Mouse (Mus musculus) midbrain, embryonic 12.5 days (tissue): ENCODE measurements at regions not wholly inside any gene's neighbourhood (a gene's known extent, or its start where the extent isn't known, plus 50 kb on each side); places are given as distances from the start of the nearest gene placed in this dataset.

ENCODE experiments used
- ATAC-seq: fragments of 200-750 bp; cut with Nextera tagmentation; 2 replicates; pipeline ENCODE4 v1.8.0; 2017; ENCODE audit warnings: low read depth, moderate TSS enrichment, moderate library complexity; ENCODE audit not compliant: low FRiP score
- H3K27ac ChIP-seq: fragments of 300-500 bp; sonication (generic); replicated peaks from 2 replicates; pipeline ENCODE4 v1.5.1; 2016; ENCODE audit warnings: mild to moderate bottlenecking
- H3K27me3 ChIP-seq: fragments of 300-500 bp; sonication (generic); 2 replicates; pipeline ENCODE4 v1.6.1; 2016; ENCODE audit warnings: mild to moderate bottlenecking
- H3K36me3 ChIP-seq: fragments of 300-500 bp; sonication (generic); 2 replicates; pipeline ENCODE4 v1.6.1; 2016
- H3K4me1 ChIP-seq: fragments of 300-500 bp; sonication (generic); 2 replicates; pipeline ENCODE4 v1.6.1; 2016
- H3K4me2 ChIP-seq: fragments of 300-500 bp; sonication (generic); replicated peaks from 2 replicates; pipeline ENCODE4 v1.6.1; 2016; ENCODE audit warnings: mild to moderate bottlenecking, moderate library complexity
- H3K4me3 ChIP-seq: fragments of 300-500 bp; sonication (generic); 2 replicates; pipeline ENCODE4 v1.5.1; 2016; ENCODE audit warnings: mild to moderate bottlenecking
- H3K9ac ChIP-seq: fragments of 300-500 bp; sonication (generic); replicated peaks from 2 replicates; pipeline ENCODE4 v1.6.1; 2016; ENCODE audit warnings: mild to moderate bottlenecking, moderate library complexity
- H3K9me3 ChIP-seq: fragments of 300-500 bp; sonication (generic); 2 replicates; pipeline ENCODE4 v1.6.1; 2016; ENCODE audit warnings: mild to moderate bottlenecking
- WGBS: fragments of 180-500 bp; shearing (Covaris S2); methylation state at CpG from one replicate; pipeline ENCODE4 v1.1.7; 2016; 5-methylcytosine and 5-hydroxymethylcytosine counted together

DNA sequence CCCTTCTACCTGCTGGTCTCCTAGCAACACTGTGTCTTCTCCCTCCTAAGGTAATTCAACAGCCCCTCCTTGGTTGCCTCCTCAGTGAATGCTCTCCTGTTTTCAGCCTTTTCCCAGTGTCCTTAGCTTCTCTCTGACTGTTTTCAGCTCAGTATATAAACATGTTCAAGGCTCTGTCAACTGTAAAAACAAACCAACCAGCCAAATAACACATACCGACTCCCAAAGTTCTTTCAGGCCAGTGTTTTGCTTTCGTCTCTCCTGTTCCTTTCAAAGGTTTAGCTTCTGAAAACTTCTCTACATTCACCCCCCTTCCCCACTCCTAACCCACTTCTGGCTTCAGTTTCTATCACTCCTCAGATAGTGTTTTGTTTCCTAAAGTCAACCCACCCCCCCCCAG lies 73.4 kb downstream of the Phlda1 start:
- H3K27ac ChIP-seq = no peak overlapping the region
- ATAC-seq = no peak
- no peaks in the 10 kb centered on the region for H3K27me3 ChIP-seq
- no peak overlapping the region for H3K4me2 ChIP-seq
- 61% methylated on average over 2 of the region's 2 CpGs for WGBS
- no peaks in the 10 kb centered on the region for H3K4me1 ChIP-seq
- no peaks in the 10 kb centered on the region for H3K36me3 ChIP-seq
- no peaks in the 10 kb centered on the region for H3K9me3 ChIP-seq
- H3K9ac ChIP-seq = no peak overlapping the region
- no peak overlapping the region for H3K4me3 ChIP-seq

DNA sequence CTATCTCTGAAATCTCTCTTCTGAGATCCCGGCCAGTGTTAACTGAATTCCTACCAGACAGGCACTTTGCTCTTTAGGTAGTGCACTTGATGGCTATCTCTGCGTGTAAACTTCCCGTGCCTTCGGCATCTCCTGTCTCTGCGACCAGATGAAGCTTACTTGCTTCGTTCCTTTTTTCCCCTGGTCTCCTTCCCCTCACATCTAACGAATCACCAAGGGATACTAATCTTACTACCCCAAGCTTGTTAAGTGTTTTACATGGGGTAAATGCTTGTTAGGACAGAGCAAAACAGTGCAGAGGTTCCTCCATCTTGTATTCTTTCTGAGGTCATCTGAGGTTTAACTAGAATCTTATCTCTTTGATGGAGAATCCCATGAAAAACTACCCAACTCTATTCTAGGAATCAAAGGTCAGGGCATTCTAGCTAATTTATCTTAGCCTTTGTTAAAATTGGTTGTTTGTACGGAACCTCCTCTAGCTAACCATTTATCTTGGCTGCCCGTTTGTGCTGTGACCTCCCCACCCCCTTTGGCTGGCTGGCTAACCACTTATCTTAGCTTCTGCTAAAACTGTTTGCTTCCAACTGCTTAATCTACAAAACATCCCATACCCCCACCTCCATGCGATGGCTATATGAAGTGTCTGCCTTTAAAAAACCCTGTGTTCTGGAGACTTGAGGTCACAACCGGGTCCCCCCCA lies 74.5 kb downstream of the Phlda1 start:
- H3K9ac ChIP-seq = no peak overlapping the region
- no peak overlapping the region for H3K4me2 ChIP-seq
- H3K4me3 ChIP-seq = no peak overlapping the region
- no peaks in the 10 kb centered on the region for H3K27me3 ChIP-seq
- H3K9me3 ChIP-seq = no peaks in the 10 kb centered on the region
- 82% methylated on average over 11 of the region's 11 CpGs for WGBS
- no peak overlapping the region for H3K27ac ChIP-seq
- H3K36me3 ChIP-seq = no peaks in the 10 kb centered on the region
- no peak for ATAC-seq
- no peaks in the 10 kb centered on the region for H3K4me1 ChIP-seq

GRCm38 (mm10) chr10:111581847-111582246 lies 75.8 kb downstream of the Phlda1 start:
- 80% methylated on average over 3 of the region's 3 CpGs for WGBS
- Histone ChIP-seq H3K36me3 (no peaks in the 10 kb centered on the region), H3K27me3 (no peaks in the 10 kb centered on the region), H3K4me2 (no peak overlapping the region), H3K9me3 (no peaks in the 10 kb centered on the region), H3K4me1 (no peaks in the 10 kb centered on the region), H3K4me3 (no peak overlapping the region), H3K9ac (no peak overlapping the region), H3K27ac (no peak overlapping the region)
- no peak for ATAC-seq

DNA sequence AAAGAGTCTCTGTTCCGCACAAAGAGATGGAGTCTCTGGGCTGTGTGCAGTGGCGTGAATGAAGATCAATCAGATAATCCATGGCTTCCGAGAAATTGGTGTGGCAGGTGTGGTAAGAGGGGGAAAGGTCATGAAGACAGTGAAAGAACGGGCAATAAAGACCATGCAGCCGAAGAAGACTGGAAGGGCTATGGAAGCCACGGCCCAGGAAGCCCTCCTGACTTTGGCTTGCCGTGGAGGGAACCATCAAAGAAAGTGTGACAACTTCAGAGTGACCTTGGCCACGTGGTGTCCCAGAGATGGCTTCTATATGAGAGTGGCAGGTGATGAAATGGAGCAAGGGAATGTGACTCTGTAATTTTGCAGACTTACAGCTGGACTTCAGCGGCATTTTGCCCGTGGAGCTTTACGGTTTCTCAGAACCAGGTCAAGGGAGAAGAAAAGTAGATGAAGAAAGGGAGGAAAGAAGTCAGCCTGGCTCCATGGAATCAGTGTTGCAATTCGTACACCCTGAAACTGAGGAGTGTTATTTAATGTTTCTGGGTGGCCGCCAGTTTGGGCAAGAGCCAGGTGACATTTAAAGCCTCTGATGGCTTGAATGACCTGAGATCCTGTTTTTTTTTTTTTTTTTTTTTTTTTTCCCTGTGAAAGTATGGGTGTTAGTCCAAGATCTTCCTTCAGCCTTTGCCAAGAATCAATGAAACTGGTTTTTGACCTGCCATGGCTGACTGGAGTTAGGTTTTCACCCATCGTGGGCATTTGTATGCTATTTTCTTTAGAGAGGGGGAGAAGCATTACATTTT lies 76.4 kb downstream of the Phlda1 start:
- no peak for ATAC-seq
- 72% methylated on average over 14 of the region's 14 CpGs for WGBS
- Histone ChIP-seq H3K9ac (no peak overlapping the region), H3K9me3 (no peaks in the 10 kb centered on the region), H3K4me2 (no peak overlapping the region), H3K4me3 (no peak overlapping the region), H3K4me1 (no peaks in the 10 kb centered on the region), H3K27me3 (no peaks in the 10 kb centered on the region), H3K36me3 (no peaks in the 10 kb centered on the region), H3K27ac (no peak overlapping the region)

DNA sequence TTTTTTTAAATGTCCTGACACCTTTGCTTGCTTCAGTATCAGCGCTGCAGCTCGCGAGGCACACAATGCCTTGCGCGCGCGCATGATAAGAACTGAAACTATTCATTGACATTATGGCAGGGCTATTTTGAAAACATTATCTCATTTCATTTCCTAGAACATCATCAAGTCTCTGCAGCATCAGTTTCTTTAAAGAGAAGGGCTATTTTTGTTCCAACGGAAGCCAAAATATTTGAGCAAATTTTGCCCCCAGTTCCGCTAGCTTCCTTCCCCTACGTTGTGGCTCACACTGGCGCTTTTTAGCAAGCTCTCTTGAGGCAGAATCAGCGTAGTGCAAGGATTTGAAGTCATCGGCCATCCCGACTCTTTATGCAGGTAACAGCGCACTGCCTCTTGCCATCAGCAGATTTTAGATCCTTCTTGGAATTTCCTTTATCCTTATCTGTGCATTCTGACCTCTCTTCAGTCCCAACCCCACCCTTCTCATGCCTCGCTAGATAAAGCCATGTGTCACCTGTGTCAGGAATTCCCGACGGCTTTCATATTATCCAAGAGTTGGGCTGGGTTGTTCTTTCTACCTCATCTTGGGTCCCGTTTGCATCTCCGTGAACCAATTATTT lies 77.1 kb downstream of the Phlda1 start:
- no peak for ATAC-seq
- no peaks in the 10 kb centered on the region for H3K4me1 ChIP-seq

DNA sequence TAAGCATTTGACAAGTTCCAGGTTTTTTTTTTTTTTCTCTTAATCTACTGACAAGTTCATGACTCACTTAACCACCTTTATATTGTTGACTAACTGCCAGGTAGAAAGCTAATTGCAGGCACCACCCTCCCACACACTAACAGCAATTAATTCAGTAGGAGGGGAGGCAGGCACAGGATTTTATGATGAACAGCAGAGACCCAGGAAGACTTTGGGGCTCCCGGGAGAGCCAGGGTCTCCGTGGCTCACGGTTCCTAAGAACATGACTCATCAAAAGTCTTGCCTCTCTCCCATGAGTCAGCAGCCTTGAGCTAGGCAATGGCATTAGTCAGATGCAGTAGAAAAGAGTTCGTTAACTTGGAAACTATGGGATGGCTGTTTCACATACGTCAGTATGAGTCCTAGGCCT lies 77.7 kb downstream of the Phlda1 start:
- no peak for ATAC-seq
- Histone ChIP-seq H3K4me2 (no peak overlapping the region), H3K27ac (no peak overlapping the region), H3K4me1 (no peaks in the 10 kb centered on the region), H3K9me3 (no peaks in the 10 kb centered on the region), H3K4me3 (no peak overlapping the region), H3K9ac (no peak overlapping the region), H3K36me3 (no peaks in the 10 kb centered on the region), H3K27me3 (no peaks in the 10 kb centered on the region)
- WGBS = 94% methylated on average over 5 of the region's 5 CpGs

More for the DNA sequence above, 77.1 kb downstream of the Phlda1 start:
- 94% methylated on average over 20 of the region's 20 CpGs for WGBS
- Histone ChIP-seq H3K27ac (no peak overlapping the region), H3K9ac (no peak overlapping the region), H3K4me3 (no peak overlapping the region), H3K4me2 (no peak overlapping the region), H3K36me3 (no peaks in the 10 kb centered on the region), H3K9me3 (no peaks in the 10 kb centered on the region), H3K27me3 (no peaks in the 10 kb centered on the region)

- H3K4me2 ChIP-seq = no peak overlapping the region
- no peaks in the 10 kb centered on the region for H3K27me3 ChIP-seq
- no peaks in the 10 kb centered on the region for H3K4me1 ChIP-seq
- 24% methylated on average over 4 of the region's 4 CpGs for WGBS
- no peak overlapping the region for H3K9ac ChIP-seq
- no peaks in the 10 kb centered on the region for H3K36me3 ChIP-seq
- no peaks in the 10 kb centered on the region for H3K9me3 ChIP-seq
- no peak for ATAC-seq
- H3K27ac ChIP-seq = no peak overlapping the region
- no peak overlapping the region for H3K4me3 ChIP-seq
These were observed 82.0 kb downstream of the Phlda1 start for GRCm38 (mm10) chr10:111587891-111588611.

DNA sequence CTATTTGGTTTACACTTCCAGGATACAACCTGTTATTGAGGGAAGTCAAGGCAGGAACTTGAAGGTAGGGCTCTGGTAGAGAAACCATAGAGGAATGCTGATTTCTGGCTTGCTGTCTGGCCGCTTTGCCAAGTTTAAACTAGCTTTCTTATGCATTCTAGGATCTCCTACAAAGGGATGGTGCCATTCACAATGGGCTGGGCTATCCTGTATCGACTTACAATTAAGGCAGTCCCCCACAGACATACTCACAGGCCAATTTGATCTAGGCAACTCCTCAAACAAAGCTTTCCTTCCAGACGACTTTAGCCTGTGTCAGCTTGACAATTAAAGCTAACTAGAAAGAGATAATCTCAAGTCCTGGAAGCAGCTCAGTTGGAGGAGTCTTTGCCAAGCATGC lies 83.1 kb downstream of the Phlda1 start:
- H3K36me3 ChIP-seq = no peaks in the 10 kb centered on the region
- H3K4me1 ChIP-seq = no peaks in the 10 kb centered on the region
- no peaks in the 10 kb centered on the region for H3K9me3 ChIP-seq
- 60% methylated on average over 3 of the region's 3 CpGs for WGBS
- no peak overlapping the region for H3K9ac ChIP-seq
- no peak for ATAC-seq
- H3K27ac ChIP-seq = no peak overlapping the region
- H3K4me2 ChIP-seq = no peak overlapping the region
- no peak overlapping the region for H3K4me3 ChIP-seq
- H3K27me3 ChIP-seq = no peaks in the 10 kb centered on the region

GRCm38 (mm10) chr10:111592416-111593149 lies 86.5 kb downstream of the Phlda1 start:
- H3K4me3 ChIP-seq = no peak overlapping the region
- H3K4me1 ChIP-seq = no peaks in the 10 kb centered on the region; the same call in 1 of the 2 replicates
- no peaks in the 10 kb centered on the region for H3K27me3 ChIP-seq
- no peak overlapping the region for H3K27ac ChIP-seq
- no peaks in the 10 kb centered on the region for H3K9me3 ChIP-seq
- ATAC-seq = no peak
- H3K9ac ChIP-seq = no peak overlapping the region
- H3K36me3 ChIP-seq = no peaks in the 10 kb centered on the region
- WGBS = 60% methylated on average over 2 of the region's 2 CpGs
- H3K4me2 ChIP-seq = no peak overlapping the region

DNA sequence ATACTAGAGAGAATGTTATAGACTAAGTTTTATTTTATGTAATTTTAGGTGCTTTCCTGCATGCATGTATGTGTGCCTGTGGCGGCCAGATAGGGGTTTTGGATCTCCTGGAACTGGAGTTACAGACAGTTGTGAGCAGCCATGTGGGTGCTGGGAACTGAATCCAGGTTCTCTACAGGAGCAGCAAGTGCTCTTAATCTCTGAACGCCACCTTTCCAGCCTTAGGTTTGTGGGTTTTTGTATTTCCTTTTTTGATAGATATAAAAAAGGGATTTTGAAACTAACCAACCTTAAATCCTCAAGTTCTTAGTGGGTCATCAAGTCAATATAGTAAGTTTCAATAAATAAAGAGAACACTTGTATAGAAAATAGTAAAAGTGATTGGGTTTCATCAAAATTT lies 87.2 kb downstream of the Phlda1 start:
- WGBS = 93% methylated on average over 2 of the region's 2 CpGs
- H3K4me2 ChIP-seq = no peak overlapping the region
- H3K4me3 ChIP-seq = no peak overlapping the region
- no peaks in the 10 kb centered on the region for H3K36me3 ChIP-seq
- no peaks in the 10 kb centered on the region for H3K9me3 ChIP-seq
- H3K4me1 ChIP-seq = no peaks in the 10 kb centered on the region; the same call in 1 of the 2 replicates
- no peak overlapping the region for H3K27ac ChIP-seq
- ATAC-seq = no peak
- no peak overlapping the region for H3K9ac ChIP-seq
- no peaks in the 10 kb centered on the region; the same call in 1 of the 2 replicates for H3K27me3 ChIP-seq

- no peaks in the 10 kb centered on the region for H3K36me3 ChIP-seq
- no peaks in the 10 kb centered on the region; the same call in 1 of the 2 replicates for H3K27me3 ChIP-seq
- H3K4me2 ChIP-seq = no peak overlapping the region
- ATAC-seq = no peak
- no peak overlapping the region for H3K9ac ChIP-seq
- 91% methylated on average over 11 of the region's 11 CpGs for WGBS
- no peaks in the 10 kb centered on the region for H3K9me3 ChIP-seq
- no peaks in the 10 kb centered on the region; the same call in 1 of the 2 replicates for H3K4me1 ChIP-seq
- H3K4me3 ChIP-seq = no peak overlapping the region
- H3K27ac ChIP-seq = no peak overlapping the region
These were observed 88.1 kb downstream of the Phlda1 start for GRCm38 (mm10) chr10:111594171-111594570.
